Mouse (Mus musculus) left cerebral cortex, postnatal 36 days (tissue): ENCODE measurements at regions not wholly inside any gene's neighbourhood (a gene's known extent, or its start where the extent isn't known, plus 50 kb on each side); places are given as distances from the start of the nearest gene placed in this dataset.

Source experiments
- DNase-seq, 2 experiments: peaks; one replicate each; pipeline ENCODE4 v3.0.0; 2021 to 2022; ENCODE audit warnings: low spot score in 2 of 2, mixed read lengths in 1 of 2
- intact Hi-C: fragments of 180-260 bp; cut with DNase I; formaldehyde crosslinking; loops from one replicate; pipeline ENCODE4 v1.15.1; 2025

- DNase-seq, result no peak
- intact Hi-C loops, result no loop called here
Measured at GRCm38 (mm10) chr9:93843869-93844268, 694.0 kb downstream of the 1190002N15Rik start.
